Mouse (Mus musculus) heart, embryonic 16.5 days (tissue): ENCODE measurements at regions not wholly inside any gene's neighbourhood (a gene's known extent, or its start where the extent isn't known, plus 50 kb on each side); places are given as distances from the start of the nearest gene placed in this dataset.
A peak's percentile ranks its signal among the peaks of the same experiment; 100 is the strongest.

ENCODE experiments used
- ATAC-seq: fragments of 200-750 bp; cut with Nextera tagmentation; replicated peaks from 2 replicates; pipeline ENCODE4 v1.8.0; 2017; ENCODE audit warnings: moderate number of reproducible peaks; ENCODE audit not compliant: insufficient read depth, low FRiP score; ENCODE audit errors: extremely low read depth
- H3K27ac ChIP-seq: fragments of 300-500 bp; sonication (generic); 2 replicates; pipeline ENCODE4 v1.5.1; 2014; ENCODE audit warnings: mild to moderate bottlenecking, low read length, control low read depth, moderate library complexity
- H3K27me3 ChIP-seq: fragments of 300-500 bp; sonication (generic); 2 replicates; pipeline ENCODE4 v1.6.1; 2014; ENCODE audit warnings: low read length, mixed read lengths; ENCODE audit not compliant: control insufficient read depth, insufficient read depth
- H3K36me3 ChIP-seq: fragments of 300-500 bp; sonication (generic); 2 replicates; pipeline ENCODE4 v1.6.1; 2014; ENCODE audit not compliant: control insufficient read depth, insufficient read depth
- H3K4me1 ChIP-seq: fragments of 300-500 bp; sonication (generic); 2 replicates; pipeline ENCODE4 v1.6.1; 2014; ENCODE audit warnings: low read length, mixed read lengths; ENCODE audit not compliant: control insufficient read depth, insufficient read depth
- H3K4me2 ChIP-seq: fragments of 300-500 bp; sonication (generic); 2 replicates; pipeline ENCODE4 v1.6.1; 2014; ENCODE audit warnings: low read depth, mild to moderate bottlenecking, control low read depth, low read length
- H3K4me3 ChIP-seq: fragments of 300-500 bp; sonication (generic); 2 replicates; pipeline ENCODE4 v1.5.1; 2014; ENCODE audit warnings: mild to moderate bottlenecking, control low read depth, low read length
- H3K9ac ChIP-seq: fragments of 300-500 bp; sonication (generic); 2 replicates; pipeline ENCODE4 v1.6.1; 2014; ENCODE audit warnings: low read length, control low read depth
- H3K9me3 ChIP-seq: fragments of 300-500 bp; sonication (generic); replicated peaks from 2 replicates; pipeline ENCODE4 v1.6.1; 2016; ENCODE audit warnings: low read length; ENCODE audit not compliant: control insufficient read depth
- WGBS: fragments of 180-500 bp; shearing (Covaris S2); extraction: QIAGEN DNeasy Blood & Tissue Kit; methylation state at CpG from one replicate; pipeline ENCODE4 v1.1.7; 2014; 5-methylcytosine and 5-hydroxymethylcytosine counted together

GRCm38 (mm10) chr19:28732998-28733397, 53.1 kb upstream of the Glis3 start:
- WGBS: 35% methylated on average over 5 of the region's 5 CpGs

DNA sequence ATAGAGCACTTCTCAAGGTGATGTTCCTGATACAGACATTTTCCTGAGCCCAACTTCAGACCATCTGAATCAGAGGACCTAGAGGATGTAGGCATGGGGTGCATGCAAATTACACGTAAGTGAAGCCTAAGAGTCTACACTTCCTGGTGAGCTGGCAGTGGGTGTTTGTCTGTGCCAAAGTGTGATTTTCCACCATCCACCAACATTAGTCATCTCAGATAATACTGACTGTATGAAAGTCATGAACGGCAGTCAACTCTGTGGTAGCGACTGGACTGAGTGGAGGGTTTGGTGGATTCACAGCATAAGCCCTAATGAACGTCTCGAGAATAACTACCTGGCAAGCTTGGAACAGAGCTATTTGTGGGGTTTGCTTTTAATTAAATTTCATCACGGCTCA, 53.9 kb upstream of the Glis3 start:
- Histone ChIP-seq H3K4me1 (no peaks in the 10 kb centered on the region), H3K27me3 (no peaks in the 10 kb centered on the region), H3K4me3 (no peak overlapping the region), H3K9me3 (no peaks in the 10 kb centered on the region), H3K36me3 (no peaks in the 10 kb centered on the region), H3K9ac (no peak overlapping the region), H3K27ac (no peak overlapping the region), H3K4me2 (no peak overlapping the region)
- WGBS: 84% methylated on average over 6 of the region's 6 CpGs
- ATAC-seq: no peak

More at GRCm38 (mm10) chr19:28732998-28733397, 53.1 kb upstream of the Glis3 start:
- no peak overlapping the region for H3K27ac ChIP-seq
- no peaks in the 10 kb centered on the region for H3K4me1 ChIP-seq
- H3K9ac ChIP-seq: no peak overlapping the region
- H3K9me3 ChIP-seq: no peaks in the 10 kb centered on the region
- H3K27me3 ChIP-seq: no peaks in the 10 kb centered on the region
- H3K4me2 ChIP-seq: no peak overlapping the region
- no peak overlapping the region for H3K4me3 ChIP-seq
- no peak for ATAC-seq
- H3K36me3 ChIP-seq: no peaks in the 10 kb centered on the region

- Histone ChIP-seq H3K9ac (no peak overlapping the region), H3K4me2 (no peak overlapping the region), H3K4me3 (no peak overlapping the region), H3K27me3 (no peaks in the 10 kb centered on the region), H3K36me3 (no peaks in the 10 kb centered on the region), H3K4me1 (peaks cover 6% of the 10 kb centered on the region; the same call in 1 of the 2 replicates), H3K9me3 (no peaks in the 10 kb centered on the region), H3K27ac (no peak overlapping the region)
- 0 out of 2 replicates have a peak, but pooled peaks have one; percentile 23 for ATAC-seq
- 55% methylated on average over 5 of the region's 5 CpGs for WGBS
These were observed 63.4 kb upstream of the Glis3 start for GRCm38 (mm10) chr19:28743176-28743793.

DNA sequence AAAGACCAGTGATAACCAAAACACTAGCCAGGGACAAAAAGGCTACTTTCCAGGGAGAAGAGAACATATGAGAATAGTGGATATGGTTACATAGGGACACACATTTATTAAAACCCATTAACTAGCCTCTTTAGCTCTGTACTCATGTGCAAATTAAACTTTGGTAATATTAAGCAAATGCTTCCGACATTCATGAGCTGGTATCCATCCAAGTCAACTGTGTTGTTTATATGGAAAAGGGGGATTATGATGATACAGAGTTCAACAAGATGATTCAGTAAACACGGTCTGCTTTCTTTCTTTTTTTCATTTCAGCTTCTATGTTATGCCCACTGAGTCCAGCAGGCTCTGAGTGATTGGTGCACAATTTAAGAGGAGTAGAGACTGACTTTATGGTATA, 65.2 kb upstream of the Glis3 start:
- ATAC-seq: no peak
- Histone ChIP-seq H3K4me1 (peaks cover 6% of the 10 kb centered on the region; the same call in 1 of the 2 replicates), H3K9me3 (no peaks in the 10 kb centered on the region), H3K27ac (no peak overlapping the region), H3K27me3 (no peaks in the 10 kb centered on the region), H3K4me3 (no peak overlapping the region), H3K4me2 (no peak overlapping the region), H3K36me3 (no peaks in the 10 kb centered on the region), H3K9ac (no peak overlapping the region)
- WGBS: 74% methylated on average over 2 of the region's 2 CpGs

DNA sequence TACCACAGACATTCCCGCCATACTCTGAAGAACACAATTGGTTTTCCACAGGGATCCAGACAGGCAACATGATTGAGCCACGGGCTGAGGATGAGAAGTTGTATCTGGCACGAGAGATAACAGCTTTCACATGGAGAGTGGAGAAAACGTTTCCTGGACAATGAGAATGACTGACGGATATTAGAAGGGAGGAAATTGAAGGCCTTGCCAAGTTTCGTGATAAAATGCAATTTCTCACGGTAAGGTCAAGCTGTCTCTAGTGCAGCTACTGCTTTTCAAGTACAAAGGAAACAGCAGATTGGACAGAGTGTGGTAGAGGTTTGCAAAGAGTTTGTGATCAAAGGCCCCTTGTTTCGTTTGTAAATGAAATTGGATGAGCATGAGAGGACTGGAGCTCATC, 65.7 kb upstream of the Glis3 start:
- Histone ChIP-seq H3K27ac (no peak overlapping the region), H3K36me3 (no peaks in the 10 kb centered on the region), H3K4me3 (no peak overlapping the region), H3K4me2 (0 out of 2 replicates have a peak overlapping the region, but pooled peaks have one; percentile 19), H3K9ac (no peak overlapping the region), H3K4me1 (peaks cover 6% of the 10 kb centered on the region; the same call in 1 of the 2 replicates), H3K9me3 (no peaks in the 10 kb centered on the region), H3K27me3 (no peaks in the 10 kb centered on the region)
- WGBS: 28% methylated on average over 8 of the region's 8 CpGs
- ATAC-seq: no peak

DNA sequence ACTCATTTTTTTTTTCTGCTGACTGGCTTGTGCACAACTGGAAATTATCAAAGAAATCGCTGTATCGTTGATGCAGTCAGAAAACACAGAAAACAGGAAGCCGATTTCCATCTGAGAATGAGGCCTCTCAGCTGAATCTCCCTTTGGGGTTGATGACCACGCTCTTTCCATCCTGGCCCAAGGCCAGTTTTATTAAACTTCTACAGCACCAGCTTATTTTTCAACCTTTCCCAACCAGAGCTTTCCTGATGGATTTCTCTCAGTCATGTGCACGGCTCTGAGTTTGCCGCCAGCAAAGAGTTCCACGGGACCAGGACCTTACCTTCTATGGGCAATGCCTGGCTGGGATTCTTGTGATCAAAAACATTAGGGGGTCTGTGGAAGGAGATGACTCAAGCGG, 71.2 kb upstream of the Glis3 start:
- H3K9ac ChIP-seq: no peak overlapping the region
- no peaks in the 10 kb centered on the region for H3K36me3 ChIP-seq
- H3K4me3 ChIP-seq: no peak overlapping the region
- no peaks in the 10 kb centered on the region; the same call in 1 of the 2 replicates for H3K4me1 ChIP-seq
- ATAC-seq: no peak
- no peaks in the 10 kb centered on the region for H3K9me3 ChIP-seq
- H3K4me2 ChIP-seq: peak overlapping the region; percentile 41
- H3K27me3 ChIP-seq: no peaks in the 10 kb centered on the region
- no peak overlapping the region for H3K27ac ChIP-seq
- WGBS: 67% methylated on average over 8 of the region's 8 CpGs

DNA sequence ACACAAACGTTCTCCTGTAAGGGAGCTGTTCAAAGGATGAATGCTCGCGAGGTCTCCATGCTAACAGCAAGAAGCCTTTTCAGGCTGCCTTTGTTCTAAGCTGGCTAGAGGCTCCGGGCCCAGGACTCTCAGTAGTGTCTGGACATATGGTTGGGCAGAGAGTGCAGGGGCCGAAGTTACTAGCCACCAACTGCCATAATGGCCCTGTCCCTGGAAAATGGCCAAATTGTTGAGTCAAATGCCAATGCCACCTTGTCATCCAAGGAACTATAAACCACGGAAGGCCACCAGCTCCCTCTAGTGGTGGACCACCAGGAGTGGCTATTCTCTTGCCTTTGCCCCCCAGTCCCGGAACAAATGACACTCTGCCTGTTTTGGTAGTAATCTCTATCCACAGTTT, 76.0 kb upstream of the Slc1a1 start:
- H3K4me2 ChIP-seq: no peak overlapping the region
- no peaks in the 10 kb centered on the region for H3K27me3 ChIP-seq
- no peak overlapping the region for H3K27ac ChIP-seq
- H3K4me3 ChIP-seq: no peak overlapping the region
- ATAC-seq: no peak
- H3K36me3 ChIP-seq: no peaks in the 10 kb centered on the region
- H3K4me1 ChIP-seq: no peaks in the 10 kb centered on the region
- 47% methylated on average over 7 of the region's 7 CpGs for WGBS
- no peak overlapping the region for H3K9ac ChIP-seq
- H3K9me3 ChIP-seq: no peaks in the 10 kb centered on the region

DNA sequence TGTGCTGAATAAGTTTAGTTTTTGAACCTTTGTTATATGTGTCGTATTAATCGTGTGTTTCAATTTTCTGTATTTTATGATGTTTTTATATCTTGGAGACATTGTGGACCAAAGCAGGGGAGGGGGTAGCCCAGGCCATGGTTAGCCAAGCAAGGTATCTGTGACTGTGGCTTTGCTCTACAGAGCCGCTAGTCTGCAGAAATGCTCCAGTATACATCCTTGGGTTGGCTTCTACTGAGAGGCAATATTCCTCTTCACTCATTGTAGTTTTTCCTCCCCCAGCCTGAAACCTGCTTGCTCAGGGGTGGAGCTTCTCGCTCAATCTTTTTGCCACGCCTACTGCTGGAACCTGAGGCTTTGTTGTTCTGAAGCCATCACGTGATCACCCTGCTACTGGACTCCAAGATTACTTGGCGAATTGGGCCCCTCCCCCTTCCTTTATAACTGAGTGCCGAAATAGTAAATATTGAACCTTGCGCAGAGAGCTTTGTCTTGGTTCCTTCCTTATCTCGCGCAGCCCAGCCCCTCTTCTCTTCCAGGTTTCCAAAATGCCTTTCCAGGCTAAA, 70.0 kb upstream of the Slc1a1 start:
- no peak overlapping the region for H3K27ac ChIP-seq
- H3K4me3 ChIP-seq: no peak overlapping the region
- no peak overlapping the region for H3K4me2 ChIP-seq
- peaks cover 5% of the 10 kb centered on the region; the same call in 1 of the 2 replicates for H3K4me1 ChIP-seq
- H3K9ac ChIP-seq: no peak overlapping the region
- H3K27me3 ChIP-seq: no peaks in the 10 kb centered on the region
- WGBS: 67% methylated on average over 11 of the region's 11 CpGs
- H3K9me3 ChIP-seq: no peaks in the 10 kb centered on the region
- no peak for ATAC-seq
- no peaks in the 10 kb centered on the region for H3K36me3 ChIP-seq

DNA sequence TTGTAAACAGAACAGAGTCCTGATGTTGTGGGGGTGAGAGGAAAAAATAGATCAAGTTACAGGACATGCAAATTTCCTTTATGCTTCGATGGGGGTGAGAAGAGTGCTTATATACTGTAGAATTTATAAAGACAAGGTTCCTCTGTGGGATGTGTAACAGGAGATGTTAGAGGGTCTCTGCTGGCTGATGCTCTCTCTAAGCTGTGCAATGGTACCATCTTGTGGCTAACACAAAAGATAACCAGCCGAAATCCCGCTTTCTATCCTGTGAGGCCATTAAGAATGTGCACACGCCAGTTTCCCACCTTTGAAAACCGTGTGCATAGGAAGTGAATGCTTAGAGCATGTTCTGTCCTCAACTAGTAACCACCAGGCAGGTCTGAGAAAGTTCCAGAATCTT, 66.6 kb upstream of the Slc1a1 start:
- H3K4me2 ChIP-seq: no peak overlapping the region
- ATAC-seq: no peak
- no peak overlapping the region for H3K27ac ChIP-seq
- 37% methylated on average over 5 of the region's 5 CpGs for WGBS
- no peaks in the 10 kb centered on the region for H3K27me3 ChIP-seq
- peaks cover 5% of the 10 kb centered on the region; the same call in 1 of the 2 replicates for H3K4me1 ChIP-seq
- H3K9ac ChIP-seq: no peak overlapping the region
- no peaks in the 10 kb centered on the region for H3K36me3 ChIP-seq
- H3K4me3 ChIP-seq: no peak overlapping the region
- H3K9me3 ChIP-seq: no peaks in the 10 kb centered on the region
